Mouse (Mus musculus) G1E (cell line): ENCODE measurements at regions not wholly inside any gene's neighbourhood (a gene's known extent, or its start where the extent isn't known, plus 50 kb on each side); places are given as distances from the start of the nearest gene placed in this dataset.
"Not testable (repeated sequence)": the region's sequence is repeated elsewhere in the genome, so short reads cannot be mapped to it uniquely, and the experiment has no call there.

Experiments used
- ATAC-seq: 2 replicates; pipeline ENCODE4 v1.8.0; 2016; ENCODE audit warnings: mild to moderate bottlenecking; ENCODE audit not compliant: insufficient number of reproducible peaks, poor library complexity, low FRiP score, severe bottlenecking; ENCODE audit errors: extremely low read depth
- DNase-seq: peaks from one replicate; pipeline ENCODE4 v3.0.0; 2012; ENCODE audit warnings: low spot score
- H3K27me3 ChIP-seq: 2 replicates; pipeline ENCODE4 v1.6.1; 2012; ENCODE audit warnings: mild to moderate bottlenecking, low read length, inconsistent platforms; ENCODE audit not compliant: insufficient read depth
- H3K36me3 ChIP-seq: replicated peaks from 2 replicates; pipeline ENCODE3; 2012; ENCODE audit warnings: mild to moderate bottlenecking, inconsistent platforms
- H3K4me1 ChIP-seq: 2 replicates; pipeline ENCODE4 v1.6.1; 2012; ENCODE audit warnings: low read depth, low read length, inconsistent platforms, mixed read lengths; ENCODE audit not compliant: insufficient read depth
- H3K4me3 ChIP-seq: 2 replicates; pipeline ENCODE4 v1.5.1; 2012; ENCODE audit warnings: low read depth, mild to moderate bottlenecking, inconsistent platforms, low read length, moderate library complexity, mixed read lengths
- H3K9me3 ChIP-seq: replicated peaks from 2 replicates; pipeline ENCODE4 v1.6.1; 2012; ENCODE audit warnings: inconsistent platforms
- CTCF ChIP-seq: IDR thresholded peaks from 2 replicates; pipeline ENCODE4 v1.5.1; 2012; ENCODE audit warnings: low read depth, low read length, inconsistent platforms, mixed read lengths
- GATA1 ChIP-seq: IDR thresholded peaks from 2 replicates; pipeline ENCODE4 v1.6.1; 2012; ENCODE audit warnings: borderline replicate concordance, low read length, inconsistent platforms, mixed read lengths
- GATA2 ChIP-seq: IDR thresholded peaks from 2 replicates; pipeline ENCODE4 v1.6.1; 2012; ENCODE audit warnings: low read depth, low read length, inconsistent platforms, borderline replicate concordance
- POLR2AphosphoS5 ChIP-seq: IDR thresholded peaks from 2 replicates; pipeline ENCODE4 v1.6.1; 2012; ENCODE audit warnings: low read depth, low read length, inconsistent platforms; ENCODE audit not compliant: insufficient replicate concordance
- TAL1 ChIP-seq: conservative IDR thresholded peaks from 2 replicates; pipeline ENCODE4 v1.6.1; 2012; ENCODE audit warnings: low read depth, low read length, inconsistent platforms, mixed read lengths

- ATAC-seq: no peak
- DNase-seq: no peak
- Histone ChIP-seq H3K4me3 (no peak overlapping the region), H3K27me3 (no peaks in the 10 kb centered on the region), H3K36me3 (no peaks in the 10 kb centered on the region), H3K9me3 (peaks cover 3% of the 10 kb centered on the region; the same call in 1 of the 2 replicates), H3K4me1 (no peaks in the 10 kb centered on the region)
- TF ChIP-seq TAL1 (no peak), GATA2 (no peak), POLR2AphosphoS5 (no peak), CTCF (no peak), GATA1 (no peak)
Measured at GRCm38 (mm10) chr16:21001126-21001525, 152.7 kb downstream of the Teddm3 start.

GRCm38 (mm10) chr16:20990524-20990923 is 163.3 kb downstream of the Teddm3 start:
- no peak for TF ChIP-seq CTCF
- no peak for TF ChIP-seq POLR2AphosphoS5
- TF ChIP-seq GATA2: no peak
- TF ChIP-seq TAL1: no peak
- no peak for TF ChIP-seq GATA1
- DNase-seq (no peak), ATAC-seq (no peak)
- no peaks in the 10 kb centered on the region for H3K9me3 ChIP-seq
- H3K4me3 ChIP-seq: no peak overlapping the region
- H3K36me3 ChIP-seq: no peaks in the 10 kb centered on the region
- H3K4me1 ChIP-seq: no peaks in the 10 kb centered on the region
- H3K27me3 ChIP-seq: no peaks in the 10 kb centered on the region

GRCm38 (mm10) chr16:20975406-20975805 is 178.4 kb downstream of the Teddm3 start:
- Histone ChIP-seq H3K4me1 (no peaks in the 10 kb centered on the region), H3K27me3 (peaks cover 3% of the 10 kb centered on the region; the same call in 1 of the 2 replicates), H3K4me3 (no peak overlapping the region), H3K36me3 (no peaks in the 10 kb centered on the region), H3K9me3 (no peaks in the 10 kb centered on the region)
- TF ChIP-seq CTCF (no peak), GATA2 (no peak), TAL1 (no peak), GATA1 (no peak), POLR2AphosphoS5 (no peak)
- DNase-seq (no peak), ATAC-seq (no peak)

GRCm38 (mm10) chr16:20972442-20972841 is 181.4 kb downstream of the Teddm3 start:
- no peaks in the 10 kb centered on the region for H3K36me3 ChIP-seq
- no peak for DNase-seq
- no peaks in the 10 kb centered on the region for H3K4me1 ChIP-seq

GRCm38 (mm10) chr16:20958905-20959304 is 194.9 kb downstream of the Teddm3 start:
- no peak overlapping the region for H3K4me3 ChIP-seq
- TF ChIP-seq CTCF: no peak
- TF ChIP-seq GATA1: no peak
- TF ChIP-seq POLR2AphosphoS5: no peak
- TF ChIP-seq GATA2: no peak
- TF ChIP-seq TAL1: no peak
- no peaks in the 10 kb centered on the region for H3K9me3 ChIP-seq
- H3K27me3 ChIP-seq: peaks cover 4% of the 10 kb centered on the region; the same call in 1 of the 2 replicates
- no peaks in the 10 kb centered on the region for H3K36me3 ChIP-seq
- ATAC-seq: no peak
- no peaks in the 10 kb centered on the region for H3K4me1 ChIP-seq
- no peak for DNase-seq

More at GRCm38 (mm10) chr16:20972442-20972841, 181.4 kb downstream of the Teddm3 start:
- Histone ChIP-seq H3K4me3 (no peak overlapping the region), H3K27me3 (peaks cover 3% of the 10 kb centered on the region; the same call in 1 of the 2 replicates), H3K9me3 (no peaks in the 10 kb centered on the region)
- no peak for ATAC-seq
- TF ChIP-seq CTCF (no peak), GATA2 (no peak)

- TF ChIP-seq GATA2: no peak
- no peak for TF ChIP-seq CTCF
- TF ChIP-seq TAL1: no peak
- TF ChIP-seq GATA1: no peak
- TF ChIP-seq POLR2AphosphoS5: no peak
- Histone ChIP-seq H3K4me3 (no peak overlapping the region), H3K4me1 (no peaks in the 10 kb centered on the region), H3K27me3 (no peaks in the 10 kb centered on the region), H3K9me3 (no peaks in the 10 kb centered on the region), H3K36me3 (no peaks in the 10 kb centered on the region)
- ATAC-seq (no peak), DNase-seq (no peak)
Measured at GRCm38 (mm10) chr16:20936722-20937121, 202.4 kb upstream of the Thpo start.

- H3K36me3 ChIP-seq, H3K9me3 ChIP-seq, ATAC-seq, DNase-seq, H3K4me3 ChIP-seq, H3K27me3 ChIP-seq, H3K4me1 ChIP-seq: not testable (repeated sequence)
Measured at GRCm38 (mm10) chr16:20934846-20935245, 200.5 kb upstream of the Thpo start.

- not testable (repeated sequence) for H3K36me3 ChIP-seq, H3K4me1 ChIP-seq, H3K9me3 ChIP-seq, DNase-seq, H3K4me3 ChIP-seq, H3K27me3 ChIP-seq, ATAC-seq
Measured at GRCm38 (mm10) chr16:20930003-20930402, 195.7 kb upstream of the Thpo start.

GRCm38 (mm10) chr16:20925776-20926175 is 191.5 kb upstream of the Thpo start:
- not testable (repeated sequence) for ATAC-seq, H3K9me3 ChIP-seq, H3K27me3 ChIP-seq

GRCm38 (mm10) chr16:20910864-20911263 is 176.6 kb upstream of the Thpo start:
- H3K4me1 ChIP-seq, ATAC-seq, H3K27me3 ChIP-seq, H3K4me3 ChIP-seq, H3K9me3 ChIP-seq, H3K36me3 ChIP-seq, DNase-seq: not testable (repeated sequence)

More at GRCm38 (mm10) chr16:20925776-20926175, 191.5 kb upstream of the Thpo start:
- H3K4me1 ChIP-seq, H3K4me3 ChIP-seq, H3K36me3 ChIP-seq, DNase-seq: not testable (repeated sequence)
